Mouse (Mus musculus) liver, adult 2 months (tissue): ENCODE data around the gene Klri2. TPM values are rescaled to one million over a fixed set of nuclear protein-coding genes. Genes with fewer than 3 reads are reported as not detected.
"Not testable (repeated sequence)": the region's sequence is repeated elsewhere in the genome, so short reads cannot be mapped to it uniquely, and the experiment has no call there.

Experiments used
- DNase-seq: peaks from one replicate; pipeline ENCODE4 v3.0.0-alpha.2; 2011; ENCODE audit warnings: low read depth, low spot score; ENCODE audit errors: extremely low read depth
- H3K27ac ChIP-seq: fragments of 200-500 bp; replicated peaks from 2 replicates; pipeline ENCODE4 v1.5.1; 2012; ENCODE audit warnings: low read depth, mild to moderate bottlenecking, control low read depth, inconsistent platforms, low read length; ENCODE audit not compliant: insufficient read depth
- H3K27me3 ChIP-seq: fragments of 200-500 bp; 2 replicates; pipeline ENCODE4 v1.6.1; 2012; ENCODE audit warnings: mild to moderate bottlenecking, moderate library complexity, low read length, inconsistent platforms; ENCODE audit not compliant: control insufficient read depth, insufficient read depth
- H3K36me3 ChIP-seq: fragments of 200-500 bp; 2 replicates; pipeline ENCODE4 v1.6.1; 2012; ENCODE audit warnings: low read length, inconsistent platforms; ENCODE audit not compliant: control insufficient read depth, insufficient read depth
- H3K4me1 ChIP-seq: fragments of 200-500 bp; 2 replicates; pipeline ENCODE4 v1.6.1; 2011; ENCODE audit warnings: low read length; ENCODE audit not compliant: control insufficient read depth, insufficient read depth
- H3K4me3 ChIP-seq: fragments of 200-500 bp; 2 replicates; pipeline ENCODE4 v1.5.1; 2011; ENCODE audit warnings: low read depth, mild to moderate bottlenecking, control low read depth, low read length, moderate library complexity; ENCODE audit not compliant: insufficient read depth
- H3K79me2 ChIP-seq: fragments of 200-500 bp; 2 replicates; pipeline ENCODE4 v1.6.1; 2012; ENCODE audit warnings: inconsistent platforms, mild to moderate bottlenecking, low read length, moderate library complexity; ENCODE audit not compliant: control insufficient read depth, insufficient read depth
- H3K9ac ChIP-seq: fragments of 200-500 bp; 2 replicates; pipeline ENCODE4 v1.6.1; 2012; ENCODE audit warnings: low read depth, mild to moderate bottlenecking, control low read depth, inconsistent platforms, low read length
- CTCF ChIP-seq: fragments of 200-500 bp; IDR thresholded peaks from 2 replicates; pipeline ENCODE4 v1.5.1; 2011; ENCODE audit warnings: low read depth, low read length, control low read depth
- POLR2A ChIP-seq: fragments of 200-500 bp; IDR thresholded peaks from 2 replicates; pipeline ENCODE4 v1.6.1; 2011; ENCODE audit warnings: low read length, control low read depth; ENCODE audit not compliant: insufficient read depth; ENCODE audit errors: extremely low read depth
- WGBS: fragments of 180-500 bp; shearing (Covaris S2); methylation state at CpG from one replicate; pipeline ENCODE4 v1.1.7; 2018; 5-methylcytosine and 5-hydroxymethylcytosine counted together
- polyA plus RNA-seq: library from polyadenylated mRNA; depleted of rRNA; stranded (reverse); fragments of >200 nt; gene quantifications from 2 replicates; pipeline ENCODE4 v1.2.3, GENCODE M21; 2012; rRNA removed
- total RNA-seq: library from RNA; depleted of rRNA; stranded (reverse); fragments of >200 nt; gene quantifications from 2 replicates; pipeline ENCODE4 v1.2.3, GENCODE M21; 2014; rRNA removed

Gene Klri2
- 0.07 and 0.09 TPM in 2 replicates for total RNA-seq
- not detected in 2 replicates for polyA plus RNA-seq

DNA sequence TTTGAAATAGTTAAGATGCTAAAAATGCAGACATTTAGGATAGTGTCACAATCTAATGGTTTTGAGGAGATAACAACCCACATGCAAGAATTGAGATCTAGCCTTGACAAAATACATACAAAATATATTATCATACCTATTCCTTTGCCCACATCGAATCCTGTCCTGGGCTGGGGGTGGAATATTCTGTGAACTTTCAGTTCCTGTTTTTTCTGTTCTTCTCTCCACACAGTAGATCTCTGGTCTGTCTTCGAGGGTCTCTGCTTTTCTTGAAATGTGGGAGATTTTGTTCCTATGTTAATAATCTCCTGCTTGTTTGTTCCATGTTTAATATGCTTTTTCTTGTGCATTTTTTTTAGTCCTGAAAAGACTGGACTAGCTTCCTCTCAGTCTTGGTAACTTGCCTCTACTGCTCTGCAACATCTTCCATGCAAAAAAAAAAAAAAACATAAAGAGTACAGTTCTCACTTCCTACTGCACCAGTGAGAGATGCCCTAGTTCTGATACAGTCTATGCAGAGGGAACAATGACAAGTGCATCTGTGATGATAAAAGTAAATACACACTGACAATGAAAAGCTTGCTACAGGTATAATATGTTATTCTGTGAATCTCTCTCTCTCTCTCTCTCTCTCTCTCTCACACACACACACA lies at the start of gene Klri2:
Klri2 (minus strand) TSS at position 416 of the 653 bp plus-strand sequence.
- no peak for DNase-seq
- Histone ChIP-seq H3K27ac (no peak within 1 kb of the TSS), H3K4me3 (no peak within 1 kb of the TSS), H3K79me2 (no peaks in the 10 kb centered on the region), H3K36me3 (no peaks in the 10 kb centered on the region), H3K4me1 (no peaks in the 10 kb centered on the region), H3K27me3 (no peaks in the 10 kb centered on the region), H3K9ac (no peak within 1 kb of the TSS)
- 49% methylated on average over 2 of the region's 2 CpGs for WGBS
- TF ChIP-seq CTCF (no peak), POLR2A (no peak)

DNA sequence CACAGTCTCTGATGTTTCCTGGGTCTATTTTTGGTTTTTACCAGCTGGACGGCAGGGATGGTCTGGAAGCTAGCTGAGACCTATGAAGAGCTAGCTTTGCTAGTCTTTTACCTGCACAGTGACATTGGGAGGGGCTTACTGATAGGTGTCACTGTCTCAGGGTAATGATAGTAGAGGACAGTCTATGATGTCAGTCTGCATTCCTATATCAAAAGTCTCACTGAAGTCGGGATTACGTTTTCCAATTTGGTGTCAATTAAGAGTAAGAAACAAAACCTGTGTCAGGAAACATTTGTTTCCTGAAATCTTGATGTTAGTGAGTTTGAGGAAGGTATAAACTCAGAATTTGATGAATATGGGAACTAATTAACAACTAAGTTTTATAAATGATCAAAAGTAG lies 43.9 kb upstream of the Klri2 start, which contains the start of gene Gm156:
Gm156 (minus strand) TSS at position 101 of the 400 bp plus-strand sequence.
- DNase-seq, H3K4me3 ChIP-seq, H3K9ac ChIP-seq, H3K27me3 ChIP-seq, H3K36me3 ChIP-seq, H3K4me1 ChIP-seq, H3K27ac ChIP-seq, H3K79me2 ChIP-seq: not testable (repeated sequence)
- 85% methylated on average over 3 of the region's 3 CpGs for WGBS

DNA sequence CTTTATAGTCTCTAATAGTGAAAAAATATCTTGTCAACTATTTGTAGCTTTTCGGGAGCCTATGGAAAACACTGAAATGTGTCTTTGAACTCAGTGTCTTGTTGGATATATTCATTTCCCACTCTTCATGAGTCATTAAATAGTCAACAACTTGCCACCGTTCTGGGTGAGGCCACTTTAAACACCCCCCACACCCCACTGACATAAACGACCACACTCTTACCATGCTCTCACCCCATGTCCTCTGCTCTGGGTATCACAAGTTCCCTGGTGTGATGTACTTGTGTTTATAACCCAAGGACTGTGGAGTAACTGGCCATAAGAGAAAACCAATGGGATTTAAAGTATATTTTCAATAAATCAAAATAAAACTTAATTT lies 7.4 kb upstream of the Klri2 start:
- Histone ChIP-seq H3K36me3 (no peaks in the 10 kb centered on the region), H3K27ac (no peak overlapping the region), H3K79me2 (no peaks in the 10 kb centered on the region), H3K4me3 (no peak overlapping the region), H3K4me1 (no peaks in the 10 kb centered on the region), H3K27me3 (no peaks in the 10 kb centered on the region), H3K9ac (no peak overlapping the region)
- DNase-seq: no peak
- 68% methylated on average over 3 of the region's 3 CpGs for WGBS
- TF ChIP-seq POLR2A (no peak), CTCF (no peak)

DNA sequence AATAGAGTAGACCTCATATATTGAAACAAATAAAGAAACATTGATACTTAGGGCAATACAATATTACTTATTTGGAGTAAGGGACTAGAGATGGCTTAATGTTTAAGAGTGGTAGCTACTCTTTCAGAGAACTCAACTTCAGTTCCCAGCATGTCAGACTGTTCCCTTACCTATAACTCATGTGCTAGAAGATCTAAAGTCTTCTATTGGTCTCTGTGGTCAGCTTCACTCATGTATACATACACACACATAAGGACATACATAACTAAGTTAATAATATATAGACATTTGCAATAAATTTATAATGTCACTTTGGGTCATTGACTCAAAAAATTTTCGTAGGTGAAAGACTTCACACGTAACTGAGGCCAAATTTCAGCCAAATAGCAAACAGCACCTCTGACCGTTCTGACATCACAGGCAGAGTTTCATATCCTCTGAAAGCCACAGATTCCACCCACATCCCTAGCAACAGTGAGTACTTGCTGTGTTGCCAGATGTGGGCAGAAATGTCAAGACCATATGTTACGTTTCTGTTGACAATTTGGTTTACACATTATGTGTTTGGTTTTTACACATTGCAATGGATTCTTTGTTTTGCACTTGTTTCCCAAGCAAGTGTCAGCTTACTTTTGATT lies 6.9 kb upstream of the Klri2 start:
- TF ChIP-seq POLR2A (no peak), CTCF (no peak)
- no peak overlapping the region for H3K4me3 ChIP-seq
- no peaks in the 10 kb centered on the region for H3K36me3 ChIP-seq
- no peak overlapping the region for H3K27ac ChIP-seq
- H3K79me2 ChIP-seq: no peaks in the 10 kb centered on the region
- peak; percentile 13 for DNase-seq
- H3K9ac ChIP-seq: no peak overlapping the region
- WGBS: 71% methylated on average over 4 of the region's 4 CpGs
- H3K27me3 ChIP-seq: no peaks in the 10 kb centered on the region
- H3K4me1 ChIP-seq: no peaks in the 10 kb centered on the region

DNA sequence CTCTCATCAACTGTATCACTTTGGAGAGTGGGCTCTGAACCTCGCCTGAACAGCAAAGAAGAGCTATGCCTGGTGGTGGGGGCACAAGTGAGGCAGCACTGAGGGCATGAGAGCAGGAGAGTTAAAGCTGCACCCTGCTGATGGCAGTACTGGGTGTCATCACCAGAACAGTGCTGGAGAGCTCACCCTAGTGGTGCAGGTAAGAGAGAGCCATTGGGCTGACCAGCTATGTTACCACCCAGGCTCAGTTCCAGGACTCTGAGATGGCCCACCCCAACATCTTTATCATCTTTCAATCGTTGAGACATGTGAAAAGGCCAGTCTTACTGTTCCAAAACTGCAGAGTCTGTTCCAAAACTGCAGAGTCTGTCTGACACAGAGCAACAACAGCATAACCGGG lies 5.9 kb upstream of the Klri2 start:
- H3K27me3 ChIP-seq: no peaks in the 10 kb centered on the region
- H3K4me3 ChIP-seq: no peak overlapping the region
- H3K79me2 ChIP-seq: no peaks in the 10 kb centered on the region
- H3K4me1 ChIP-seq: no peaks in the 10 kb centered on the region
- DNase-seq: no peak
- no peak overlapping the region for H3K9ac ChIP-seq
- TF ChIP-seq POLR2A: no peak
- TF ChIP-seq CTCF: no peak
- no peaks in the 10 kb centered on the region for H3K36me3 ChIP-seq
- 48% methylated on average over 3 of the region's 3 CpGs for WGBS
- no peak overlapping the region for H3K27ac ChIP-seq

- H3K27ac ChIP-seq: no peak overlapping the region
- no peak overlapping the region for H3K9ac ChIP-seq
- H3K79me2 ChIP-seq: no peaks in the 10 kb centered on the region
- H3K36me3 ChIP-seq: no peaks in the 10 kb centered on the region
- H3K4me1 ChIP-seq: no peaks in the 10 kb centered on the region
- no peaks in the 10 kb centered on the region for H3K27me3 ChIP-seq
- no peak for DNase-seq
- TF ChIP-seq CTCF (no peak), POLR2A (no peak)
- H3K4me3 ChIP-seq: no peak overlapping the region
These were observed 3.9 kb downstream of the Klri2 start for GRCm38 (mm10) chr6:129736414-129736813.
